Mouse (Mus musculus) gastrocnemius, adult 18-20 months (tissue): ENCODE results near the gene Tex33. TPM values are rescaled to one million over a fixed set of nuclear protein-coding genes. Genes with fewer than 3 reads are reported as not detected.

Source experiments
- DNase-seq: peaks from one replicate; pipeline ENCODE4 v3.0.0; 2021; ENCODE audit warnings: low spot score
- long read RNA-seq, 2 experiments: library from polyadenylated mRNA; stranded (forward); transcript quantifications; one replicate each; pipeline ENCODE4 v2.0.0; 2021
- total RNA-seq, 2 experiments: library from RNA; stranded (reverse); gene quantifications; 2 replicates each; pipeline ENCODE4 v1.2.3; 2021

The Tex33 gene
- total RNA-seq, result not detected
- long read RNA-seq, experiment 1, result 0 reads
- long read RNA-seq, experiment 2, result 0 reads

- no peak for DNase-seq
Measured at GRCm38 (mm10) chr15:78395478-78395962, at the start of gene Tex33. Gene Tex33 (minus strand): TSS chr15:78395912.

GRCm38 (mm10) chr15:78443857-78444256 lies 48.1 kb upstream of the Tex33 start:
- DNase-seq, result no peak

GRCm38 (mm10) chr15:78442231-78442630 lies 46.5 kb upstream of the Tex33 start:
- DNase-seq, result no peak

DNA sequence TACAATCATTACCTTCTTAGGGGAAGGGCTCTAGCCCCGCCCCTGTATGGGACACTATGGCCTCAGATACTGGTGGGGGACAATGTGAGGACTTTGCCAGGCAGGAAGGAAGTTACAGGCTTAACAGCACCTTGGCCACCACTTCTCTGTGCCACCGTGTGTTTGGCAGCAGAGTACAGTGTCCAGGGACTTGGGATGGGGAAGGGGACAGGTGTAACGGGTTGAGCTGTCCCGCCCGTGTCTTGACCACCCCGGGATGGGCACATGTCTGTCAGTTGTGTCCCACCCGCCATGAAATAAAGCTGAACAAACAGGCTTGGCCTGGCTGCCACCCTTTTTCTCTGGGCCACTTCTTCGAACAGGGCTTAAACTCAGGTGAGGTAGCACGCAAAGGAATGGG lies 43.3 kb upstream of the Tex33 start:
- no peak for DNase-seq

GRCm38 (mm10) chr15:78438505-78438904 lies 42.8 kb upstream of the Tex33 start:
- no peak for DNase-seq

DNA sequence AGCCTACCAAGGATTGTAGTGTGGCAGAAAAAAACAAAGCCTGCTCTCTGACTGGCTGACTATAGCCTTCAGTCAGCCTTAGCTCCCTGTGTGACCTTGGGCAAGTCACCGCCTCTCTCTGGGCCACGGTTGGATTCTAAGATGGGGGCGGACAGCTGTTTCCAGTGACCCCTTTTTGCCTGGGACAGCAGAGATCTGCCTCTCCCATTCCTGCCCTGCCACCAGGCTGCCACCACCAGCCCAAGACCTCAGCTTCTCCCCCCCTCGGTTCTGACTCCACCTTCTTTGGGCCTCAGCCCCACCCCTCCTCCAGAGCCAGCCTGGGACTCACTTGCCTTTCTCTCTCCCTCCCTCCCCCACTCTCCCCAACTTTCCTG lies 42.3 kb upstream of the Tex33 start:
- DNase-seq, result no peak

- peak; percentile 58 for DNase-seq
Measured at GRCm38 (mm10) chr15:78437237-78438017, 41.7 kb upstream of the Tex33 start.

GRCm38 (mm10) chr15:78436380-78437192 lies 40.9 kb upstream of the Tex33 start:
- peak; percentile 81 for DNase-seq

GRCm38 (mm10) chr15:78435681-78436080 lies 40.0 kb upstream of the Tex33 start:
- no peak for DNase-seq

- DNase-seq, result no peak
Measured at GRCm38 (mm10) chr15:78434896-78435520, 39.3 kb upstream of the Tex33 start.

DNA sequence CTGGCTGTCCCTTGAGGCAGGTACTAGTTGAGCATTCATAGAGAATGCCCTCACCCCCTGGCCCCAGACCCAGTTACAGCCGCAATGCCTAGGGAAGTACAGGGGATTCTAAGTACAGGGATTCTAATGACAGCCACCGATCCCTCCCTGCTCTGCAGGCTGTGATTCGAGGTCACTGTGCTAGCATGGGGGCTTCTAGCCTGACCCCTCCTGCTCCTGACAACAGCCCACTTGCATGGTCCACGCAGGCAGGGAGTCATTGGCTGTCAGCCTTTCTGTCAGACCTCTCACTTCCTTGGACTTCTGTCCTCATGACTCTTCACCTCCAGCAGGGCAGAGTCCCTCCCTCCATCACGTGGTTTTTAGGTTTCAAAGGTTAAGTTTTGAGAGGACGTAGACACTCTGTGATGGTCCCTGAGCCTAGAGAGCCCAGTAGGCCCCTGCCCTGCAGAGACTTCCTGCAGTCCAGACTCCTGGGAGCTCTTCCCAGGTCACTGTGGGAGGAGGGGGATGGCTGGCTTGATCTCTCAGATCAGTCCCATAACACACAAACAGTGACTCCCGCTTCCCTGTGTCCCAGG lies 35.9 kb upstream of the Tex33 start:
- no peak for DNase-seq

GRCm38 (mm10) chr15:78430874-78431273 lies 35.2 kb upstream of the Tex33 start:
- DNase-seq, result no peak

GRCm38 (mm10) chr15:78429871-78430622 lies 34.3 kb upstream of the Tex33 start:
- no peak for DNase-seq

- DNase-seq, result no peak
Measured at GRCm38 (mm10) chr15:78429139-78429459, 33.4 kb upstream of the Tex33 start.

GRCm38 (mm10) chr15:78428391-78429138 lies 32.9 kb upstream of the Tex33 start, which contains the start of gene Kctd17:
Gene Kctd17 (plus strand): TSS chr15:78428564.
- DNase-seq, result peak; percentile 73

- no peak for DNase-seq
Measured at GRCm38 (mm10) chr15:78425230-78425629, 29.5 kb upstream of the Tex33 start.

DNA sequence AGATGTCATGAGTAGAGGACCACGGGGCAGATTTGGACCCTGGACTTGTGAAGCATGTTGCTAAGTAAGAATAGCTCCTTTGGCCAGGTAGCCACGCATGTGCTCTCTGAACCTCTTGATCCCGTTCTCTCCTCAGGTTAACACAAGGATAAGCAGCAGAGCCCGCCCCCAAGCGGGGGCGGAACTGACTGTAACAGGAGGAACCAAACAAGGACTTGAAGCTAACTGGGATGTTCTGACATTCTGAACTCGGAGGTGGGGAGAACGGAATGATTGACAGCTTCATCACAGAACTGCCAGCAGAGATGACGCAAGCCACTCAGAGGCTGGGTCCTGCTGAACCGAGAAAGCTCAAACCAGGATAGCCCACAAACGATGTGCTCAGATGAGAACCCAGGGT lies 28.8 kb upstream of the Tex33 start:
- DNase-seq, result no peak

DNA sequence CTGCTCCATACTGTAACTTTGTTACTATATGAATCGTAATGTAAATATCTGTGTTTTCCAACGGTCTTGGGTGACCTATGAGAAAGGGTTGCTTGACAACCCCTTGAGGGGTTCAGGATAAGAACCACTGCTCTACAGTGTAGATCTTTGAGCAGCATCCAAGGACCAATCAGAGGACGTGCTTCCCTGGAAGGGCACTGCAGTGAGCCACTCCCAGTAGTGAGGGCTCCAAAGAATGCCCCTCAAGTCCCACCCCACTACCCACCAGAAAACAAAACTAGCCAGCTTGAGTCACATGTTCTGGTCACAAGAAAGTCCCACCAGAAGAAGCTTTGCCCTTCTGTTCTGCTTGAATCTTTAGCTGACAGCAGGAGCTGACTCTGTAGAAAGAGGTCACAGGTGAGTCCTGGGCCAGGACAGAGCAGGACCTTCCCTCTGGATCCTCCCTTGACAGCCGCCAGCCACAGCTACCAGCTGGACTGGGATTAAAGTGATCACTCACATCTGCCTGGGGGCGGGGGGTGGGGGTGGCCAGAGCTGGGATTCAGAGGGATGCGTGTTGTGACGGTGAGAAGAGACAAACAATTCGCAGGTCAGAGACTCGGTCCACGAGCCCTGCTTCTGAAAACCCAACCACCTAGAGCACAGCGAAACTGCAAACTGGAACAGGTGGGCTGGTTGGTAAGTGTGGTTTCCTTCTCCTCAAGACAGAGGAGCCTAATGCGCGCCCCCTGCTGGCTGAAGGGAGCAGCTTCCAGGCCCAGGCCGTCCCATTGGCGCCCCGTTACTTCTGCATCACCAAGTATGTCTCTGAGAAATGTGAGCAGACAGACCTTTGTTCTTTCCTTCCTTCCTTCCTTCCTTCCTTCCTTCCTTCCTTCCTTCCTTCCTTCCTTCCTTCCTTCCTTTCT lies 26.6 kb upstream of the Tex33 start:
- DNase-seq, result peak; percentile 80

- no peak for DNase-seq
Measured at GRCm38 (mm10) chr15:78420395-78420794, 24.7 kb upstream of the Tex33 start.
